Mouse (Mus musculus) embryo, embryonic 11.5 days (tissue): ENCODE measurements around the gene Ctcf.
A peak's percentile ranks its signal among the peaks of the same experiment; 100 is the strongest.

Source experiments
- DNase-seq: peaks from one replicate; pipeline ENCODE4 v3.0.0-alpha.2; 2012; ENCODE audit warnings: low read depth, low spot score

Gene Ctcf

DNA sequence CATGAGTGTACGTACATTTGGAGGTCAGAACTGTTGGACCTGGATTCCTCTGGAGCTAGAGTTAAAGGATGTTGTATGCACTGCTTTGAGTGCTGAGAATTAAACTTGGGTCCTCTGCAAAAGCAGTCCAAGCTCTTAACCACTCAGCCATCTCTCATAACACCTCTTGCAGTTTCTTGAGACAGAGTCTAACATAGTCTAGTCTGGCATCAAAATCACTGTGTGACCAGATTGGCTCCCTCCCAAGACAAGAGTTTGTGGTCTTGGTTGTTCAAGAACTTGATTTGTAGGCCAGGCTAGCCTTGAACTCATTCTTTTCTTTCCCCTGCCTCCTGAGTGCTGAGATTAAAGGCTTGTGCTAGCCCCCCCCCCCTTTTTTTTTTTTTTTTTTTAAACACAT, 12.6 kb downstream of the Ctcf start:
- DNase-seq = no peak

DNA sequence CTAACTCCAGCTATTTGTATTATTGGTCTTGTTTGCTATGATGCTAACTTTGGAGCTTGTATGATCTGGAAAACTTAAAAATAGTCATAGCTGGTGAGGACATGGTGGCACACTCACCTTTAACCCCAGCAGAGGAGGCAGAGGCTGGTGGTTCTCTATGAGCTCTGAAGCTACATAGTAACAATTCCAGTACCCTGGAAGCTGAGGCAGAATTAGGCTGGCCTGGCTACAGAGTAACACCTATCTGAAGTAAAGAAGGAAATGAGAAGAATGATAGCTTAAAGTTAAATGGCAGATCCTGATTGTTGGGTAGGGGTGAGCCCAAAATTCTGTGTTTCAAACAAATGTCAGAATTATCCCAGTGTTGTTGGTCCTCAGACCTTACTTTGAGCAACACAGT, 21.3 kb downstream of the Ctcf start:
- DNase-seq = no peak

DNA sequence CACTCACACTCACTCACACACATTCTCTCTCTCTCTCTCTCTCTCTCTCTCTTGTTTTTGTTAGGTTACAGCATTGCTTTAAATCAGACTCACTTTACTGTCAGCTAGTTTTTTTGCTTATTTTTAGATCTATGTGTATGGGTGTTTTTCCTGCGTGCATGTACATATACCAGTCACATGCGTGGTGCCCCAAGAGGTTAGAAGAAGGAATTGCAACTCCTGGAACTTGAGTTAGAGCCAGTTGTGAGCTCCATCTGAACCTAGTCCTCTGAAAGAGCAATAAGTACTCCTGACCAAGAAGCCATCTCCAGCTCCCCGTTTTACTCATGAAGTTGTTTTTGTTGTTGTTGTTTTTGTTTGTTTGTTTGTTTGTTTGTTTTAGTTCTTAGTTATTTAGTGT, 24.8 kb downstream of the Ctcf start:
- no peak for DNase-seq

GRCm38 (mm10) chr8:105677891-105678290, 41.5 kb downstream of the Ctcf start:
- DNase-seq = no peak

DNA sequence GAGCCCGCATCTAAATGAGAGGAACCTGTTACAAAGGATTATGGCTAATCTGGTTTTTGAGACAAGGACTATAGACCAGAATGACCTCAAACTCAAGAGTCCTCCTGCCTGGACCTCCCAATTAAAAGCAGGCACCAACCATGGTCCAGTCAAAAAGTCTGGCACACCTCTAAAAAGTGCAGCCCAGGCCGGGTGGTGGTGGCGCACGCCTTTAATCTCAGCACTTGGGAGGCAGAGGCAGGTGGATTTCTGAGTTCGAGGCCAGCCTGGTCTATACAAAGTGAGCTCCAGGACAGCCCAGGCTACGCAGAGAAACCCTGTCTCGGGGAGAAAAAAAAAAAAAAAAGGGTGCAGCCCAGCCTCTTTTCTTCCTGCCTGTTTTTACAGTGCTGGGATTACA, 49.0 kb downstream of the Ctcf start:
- no peak for DNase-seq

DNA sequence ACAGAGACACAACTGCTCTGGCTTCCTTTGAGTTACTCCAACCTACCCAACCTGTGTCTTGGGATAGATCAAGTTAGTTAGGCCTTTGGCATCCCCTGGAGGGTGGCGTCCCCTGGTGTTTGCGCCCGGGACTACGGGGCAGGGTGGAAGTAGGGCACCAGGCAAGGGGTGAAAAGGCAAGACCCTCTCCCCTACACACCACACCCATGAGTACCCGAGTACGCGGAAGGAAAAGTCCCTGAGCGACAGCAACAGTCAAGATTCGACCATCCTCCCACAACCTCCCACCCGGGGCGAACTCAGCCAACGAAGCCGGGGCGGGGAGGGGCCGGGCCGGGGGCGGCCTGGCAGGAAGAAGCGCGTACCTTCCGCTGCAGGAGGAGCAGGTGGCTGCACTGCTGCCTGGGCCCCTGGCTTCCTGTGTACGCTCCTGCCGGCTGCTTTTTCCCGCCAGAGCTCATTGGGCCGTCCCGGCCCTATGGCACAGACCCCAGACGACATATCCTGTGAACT, 49.5 kb downstream of the Ctcf start, which contains the start of gene Carmil2:
TSS of gene Carmil2 (plus strand) at position 479 of the 513 bp plus-strand sequence.
- DNase-seq = no peak

DNA sequence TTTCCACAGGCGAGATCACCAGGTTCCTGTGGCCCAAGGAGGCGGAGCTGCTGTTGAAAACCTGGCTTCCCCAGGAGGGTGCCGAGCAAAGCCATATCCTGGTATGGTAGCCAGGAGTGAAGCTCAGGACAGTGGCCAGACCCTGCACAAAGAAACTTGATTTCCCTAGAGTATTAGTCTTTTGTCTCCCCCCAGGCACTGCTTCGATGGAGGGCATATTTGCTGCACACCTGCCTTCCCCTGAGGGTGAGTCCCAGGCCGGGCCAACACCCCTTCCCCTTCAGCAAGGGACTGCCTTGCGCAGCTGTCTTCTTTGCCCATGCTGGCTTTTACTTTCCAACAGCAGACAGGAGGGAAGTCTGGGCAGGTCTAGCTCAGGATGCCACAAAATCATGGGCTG, 50.2 kb downstream of the Ctcf start:
- no peak for DNase-seq

- no peak for DNase-seq
Observed at GRCm38 (mm10) chr8:105687512-105687911, 51.1 kb downstream of the Ctcf start.

DNA sequence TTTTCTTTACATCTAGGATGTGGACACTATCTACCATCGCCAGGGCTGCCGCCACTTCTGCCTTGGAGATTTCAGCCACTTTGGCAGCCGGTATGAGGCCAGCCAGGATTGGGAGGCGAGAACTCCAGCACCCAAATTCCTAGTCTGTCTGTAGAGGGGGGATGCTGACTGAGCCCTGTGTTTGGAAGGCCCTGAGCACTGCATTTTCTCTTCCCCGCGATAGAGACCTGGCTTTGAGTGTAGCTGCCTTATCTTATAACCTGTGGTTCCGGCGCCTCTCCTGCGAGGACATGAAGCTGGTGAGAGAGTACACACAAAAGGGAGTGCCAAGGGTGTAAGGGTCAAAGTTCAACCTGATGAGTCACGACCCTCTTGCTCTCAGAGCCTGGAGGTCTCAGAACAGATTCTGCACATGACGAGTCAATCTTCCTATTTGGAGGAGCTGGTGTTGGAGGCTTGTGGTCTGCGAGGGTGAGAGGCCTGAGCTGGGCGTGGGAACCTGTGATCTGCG, 51.9 kb downstream of the Ctcf start:
- no peak for DNase-seq

DNA sequence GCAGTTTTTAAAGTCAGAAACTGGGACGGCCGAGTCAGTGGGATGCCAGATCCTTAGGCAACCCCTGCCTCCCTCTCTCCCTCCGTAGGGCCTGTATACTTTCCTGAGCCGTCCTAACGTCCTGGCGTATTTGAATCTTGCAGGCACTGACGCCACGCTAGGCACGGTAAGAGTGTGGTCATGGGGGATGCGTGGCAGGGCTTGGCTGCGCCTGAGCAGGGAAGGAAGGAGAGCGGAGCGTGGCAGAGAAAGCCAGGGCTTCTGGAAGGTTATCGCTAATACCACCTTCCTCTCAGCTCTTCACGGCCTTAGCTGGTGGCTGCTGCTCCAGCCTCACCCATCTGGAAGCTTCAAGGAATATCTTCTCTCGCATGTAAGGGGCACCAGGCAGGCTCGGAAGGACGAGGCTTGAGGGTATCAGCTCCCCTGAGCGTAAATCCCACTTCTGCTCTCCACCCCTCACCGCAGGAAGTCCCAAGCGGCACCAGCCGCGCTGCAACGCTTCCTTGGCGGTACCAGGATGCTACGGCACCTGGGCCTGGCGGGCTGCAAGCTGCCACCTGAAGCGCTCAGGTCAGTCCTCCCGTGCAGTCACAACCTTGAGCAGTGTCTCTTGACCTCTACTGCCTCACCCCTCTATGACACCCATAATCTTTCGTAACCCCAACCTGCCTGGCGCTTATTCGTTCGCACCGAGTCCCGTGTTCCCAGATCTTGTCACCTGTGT, 53.1 kb downstream of the Ctcf start:
- no peak for DNase-seq

- DNase-seq = no peak
Observed at GRCm38 (mm10) chr8:105689983-105690360, 53.6 kb downstream of the Ctcf start.

GRCm38 (mm10) chr8:105690978-105691377, 54.6 kb downstream of the Ctcf start:
- DNase-seq = no peak

DNA sequence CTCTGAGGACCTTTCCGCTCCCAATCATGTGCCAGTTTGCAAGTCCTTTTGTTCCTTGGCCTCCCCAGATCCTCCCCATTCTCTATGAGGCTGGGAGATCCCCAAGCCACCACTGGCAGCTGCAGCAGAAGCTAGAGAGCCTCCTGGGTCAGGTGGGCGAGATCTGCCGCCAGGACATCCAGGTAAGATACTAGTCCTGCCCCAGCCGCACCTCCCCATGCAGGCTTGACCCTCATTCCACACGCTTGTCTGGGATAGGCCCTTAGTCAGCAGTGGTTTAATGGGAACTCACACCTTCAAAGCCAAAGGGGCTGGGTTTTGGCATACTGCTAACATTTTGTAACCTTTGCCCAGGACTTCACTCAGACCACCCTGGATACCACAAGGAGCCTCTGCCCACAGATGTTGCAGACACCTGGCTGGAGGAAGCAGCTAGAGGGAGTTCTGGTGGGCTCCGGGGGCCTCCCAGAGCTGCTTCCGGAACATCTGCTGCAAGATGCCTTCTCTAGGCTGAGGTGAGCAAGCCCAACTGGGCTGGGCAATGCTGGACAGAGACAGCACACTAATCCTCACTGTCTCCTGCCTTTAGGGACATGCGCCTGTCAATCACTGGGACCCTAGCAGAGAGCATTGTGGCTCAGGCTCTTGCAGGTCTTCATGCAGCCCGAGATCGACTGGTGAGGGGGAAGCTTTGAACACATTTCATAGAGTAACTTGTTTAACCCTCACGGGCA, 56.2 kb downstream of the Ctcf start:
- DNase-seq = no peak

GRCm38 (mm10) chr8:105693648-105694047, 57.3 kb downstream of the Ctcf start:
- peak; percentile 59 for DNase-seq

GRCm38 (mm10) chr8:105694051-105694799, 57.9 kb downstream of the Ctcf start:
- no peak for DNase-seq

DNA sequence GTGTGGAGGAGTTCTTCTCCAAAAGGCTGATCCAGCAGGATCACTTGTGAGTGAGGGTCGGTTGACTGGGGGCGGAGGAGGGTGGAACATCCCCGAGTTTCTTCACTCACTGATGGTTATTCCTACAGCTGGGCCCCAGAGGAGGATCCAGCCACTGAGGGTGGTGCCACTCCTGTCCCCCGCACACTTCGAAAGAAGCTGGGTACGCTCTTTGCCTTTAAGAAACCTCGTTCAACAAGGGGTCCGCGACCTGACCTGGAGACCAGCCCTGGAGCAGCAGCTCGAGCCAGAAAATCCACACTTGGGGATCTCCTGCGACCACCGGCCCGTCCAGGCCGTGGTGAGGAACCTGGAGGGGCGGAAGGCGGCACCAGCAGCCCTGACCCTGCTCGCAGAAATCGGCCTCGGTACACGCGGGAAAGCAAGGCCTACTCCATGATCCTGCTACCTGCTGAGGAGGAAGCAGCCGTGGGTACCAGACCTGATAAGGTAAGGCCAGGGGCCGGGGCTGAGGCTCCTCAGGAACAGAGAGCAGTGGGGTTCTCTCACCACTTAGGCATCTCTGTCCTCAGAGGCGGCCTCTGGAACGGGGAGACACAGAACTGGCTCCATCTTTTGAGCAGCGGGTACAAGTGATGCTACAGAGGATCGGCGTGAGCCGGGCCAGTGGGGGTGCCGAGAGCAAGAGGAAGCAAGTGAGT, 58.9 kb downstream of the Ctcf start:
- DNase-seq = no peak

DNA sequence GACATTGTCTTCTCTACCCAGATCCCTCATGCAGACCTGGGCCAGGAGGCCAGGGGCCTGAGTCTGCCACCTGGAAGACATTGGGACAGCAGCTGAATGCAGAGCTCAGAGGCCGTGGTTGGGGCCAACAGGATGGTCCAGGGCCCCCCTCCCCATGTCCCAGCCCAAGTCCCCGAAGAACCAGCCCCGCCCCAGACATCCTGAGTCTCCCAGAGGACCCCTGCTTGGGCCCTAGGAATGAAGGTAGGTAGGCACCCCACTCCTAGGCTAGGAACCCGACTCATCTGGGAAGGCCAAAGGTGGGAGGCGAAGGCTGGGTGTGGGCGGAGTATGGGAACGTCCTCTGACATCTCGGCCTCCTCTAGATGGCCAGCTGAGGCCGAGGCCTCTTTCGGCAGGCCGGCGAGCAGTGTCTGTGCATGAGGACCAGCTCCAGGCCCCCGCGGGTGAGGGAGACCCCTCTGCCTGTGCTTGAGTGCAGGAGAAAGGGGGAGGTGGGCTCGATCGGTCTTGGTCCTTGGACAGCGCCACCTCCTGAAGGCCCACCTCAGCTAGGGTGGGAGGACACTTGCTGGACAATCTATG, 60.9 kb downstream of the Ctcf start:
- DNase-seq = no peak

- no peak for DNase-seq
Observed at GRCm38 (mm10) chr8:105698734-105699133, 62.4 kb downstream of the Ctcf start.

GRCm38 (mm10) chr8:105699488-105700215, 63.3 kb downstream of the Ctcf start:
- DNase-seq = no peak

GRCm38 (mm10) chr8:105700566-105700965, 64.2 kb downstream of the Ctcf start:
- no peak for DNase-seq
